21 mouse cellular contexts compared by ENCODE assay signal in genomic region chr2:50103850-50104503, GRCm38 (mm10). TPM values are rescaled to one million over a fixed set of nuclear protein-coding genes. Genes with fewer than 3 reads are reported as not detected.
DNase-seq lines count a peak whose midpoint lies in the region; ATAC-seq lines count a peak whose summit lies in the region.
"Had no signal": no experiment of that assay in that cellular context is flagged by ENCODE, and none has a peak within 500 bp of the region (broad histone marks: within the 10 kb centered on the region; RNA-seq: fewer than 3 reads in every experiment).

No protein-coding gene starts in this region.

- H3K9ac ChIP-seq in forebrain, embryonic 12.5 days = no peak overlapping the region
- no peak overlapping the region for H3K9ac ChIP-seq in forebrain, embryonic 15.5 days (replicated peaks)
- no peak overlapping the region for H3K9ac ChIP-seq in lung, embryonic 16.5 days (ENCODE audit: low read length)
- no peak overlapping the region for H3K9ac ChIP-seq in liver, embryonic 11.5 days (ENCODE audit: low read depth, low read length)
- H3K9ac ChIP-seq: hindbrain, embryonic 15.5 days; liver, embryonic 14.5 days; neural tube, embryonic 12.5 days had no signal

- no peak overlapping the region for H3K4me3 ChIP-seq in forebrain, embryonic 12.5 days (replicated peaks)
- H3K4me3 ChIP-seq in forebrain, embryonic 15.5 days = no peak overlapping the region
- H3K4me3 ChIP-seq in lung, embryonic 16.5 days (ENCODE audit: low read length) = no peak overlapping the region
- H3K4me3 ChIP-seq in liver, embryonic 11.5 days (ENCODE audit: low read depth, low read length) = no peak overlapping the region
- H3K4me3 ChIP-seq: heart, embryonic 10.5 days; hindbrain, embryonic 15.5 days; limb, embryonic 10.5 days; megakaryocyte, embryonic 14.5 days; neural tube, embryonic 12.5 days had no signal

- ATAC-seq in forebrain, embryonic 12.5 days (ENCODE audit: low FRiP score) = peak; percentile 41; the same call in 1 of the 2 replicates
- no peak for ATAC-seq in forebrain, embryonic 15.5 days (replicated peaks)
- ATAC-seq in lung, embryonic 16.5 days (ENCODE audit: low read depth) = peak; percentile 72
- ATAC-seq in liver, embryonic 11.5 days (replicated peaks; ENCODE audit: low FRiP score) = no peak

- no peak overlapping the region; the same call in 1 of the 2 replicates for H3K27ac ChIP-seq in forebrain, embryonic 12.5 days
- H3K27ac ChIP-seq in forebrain, embryonic 15.5 days (replicated peaks) = no peak overlapping the region
- H3K27ac ChIP-seq in lung, embryonic 16.5 days (ENCODE audit: low read length) = no peak overlapping the region
- no peak overlapping the region for H3K27ac ChIP-seq in liver, embryonic 11.5 days (ENCODE audit: low read depth, low read length)
- H3K27ac ChIP-seq: heart, embryonic 10.5 days; hindbrain, embryonic 15.5 days; limb, embryonic 10.5 days; liver, embryonic 14.5 days; neural tube, embryonic 12.5 days had no signal

- no peaks in the 10 kb centered on the region for H3K36me3 ChIP-seq in forebrain, embryonic 12.5 days (replicated peaks)
- no peaks in the 10 kb centered on the region for H3K36me3 ChIP-seq in forebrain, embryonic 15.5 days
- H3K36me3 ChIP-seq in lung, embryonic 16.5 days (ENCODE audit: control insufficient read depth, insufficient read depth, low read length) = no peaks in the 10 kb centered on the region
- no peaks in the 10 kb centered on the region for H3K36me3 ChIP-seq in liver, embryonic 11.5 days (ENCODE audit: control insufficient read depth, insufficient read depth, low read length)
- H3K36me3 ChIP-seq: heart, embryonic 10.5 days; hindbrain, embryonic 15.5 days; limb, embryonic 10.5 days; neural tube, embryonic 12.5 days had no signal

- peaks cover 25% of the 10 kb centered on the region for H3K4me1 ChIP-seq in forebrain, embryonic 12.5 days
- H3K4me1 ChIP-seq in forebrain, embryonic 15.5 days = peaks cover 12% of the 10 kb centered on the region
- H3K4me1 ChIP-seq in lung, embryonic 16.5 days (replicated peaks; ENCODE audit: control insufficient read depth, insufficient read depth, low read length) = peaks cover 3% of the 10 kb centered on the region; the same call in 1 of the 2 replicates
- H3K4me1 ChIP-seq in liver, embryonic 11.5 days (replicated peaks; ENCODE audit: control insufficient read depth, insufficient read depth, low read length) = peaks cover 4% of the 10 kb centered on the region

- DNase-seq in lung, adult 18-20 months = peak; percentile 8 to 15
- no peak for DNase-seq in lung, postnatal 14 days
- peak; percentile 28 for DNase-seq in yolk sac, embryonic 10.5 days (ENCODE audit: low spot score)
- DNase-seq in adrenal gland, postnatal 14 days = no peak
- no peak for DNase-seq in liver, embryonic 11.5 days (ENCODE audit: low spot score)
- DNase-seq: adrenal gland, adult 2 months; B cell, adult 2 months; cerebellum, adult 9-10 months; gastrocnemius, postnatal 14 days; heart, postnatal 14 days; layer of hippocampus, postnatal 36 days; right cerebral cortex, postnatal 25 days had no signal

- no peaks in the 10 kb centered on the region for H3K9me3 ChIP-seq in forebrain, embryonic 12.5 days
- no peaks in the 10 kb centered on the region for H3K9me3 ChIP-seq in forebrain, embryonic 15.5 days
- no peaks in the 10 kb centered on the region for H3K9me3 ChIP-seq in lung, embryonic 16.5 days (ENCODE audit: control insufficient read depth, low read length)
- no peaks in the 10 kb centered on the region for H3K9me3 ChIP-seq in liver, embryonic 11.5 days (ENCODE audit: control insufficient read depth, low read length)
- H3K9me3 ChIP-seq: heart, embryonic 10.5 days; hindbrain, embryonic 15.5 days; limb, embryonic 10.5 days; megakaryocyte, embryonic 14.5 days; neural tube, embryonic 12.5 days had no signal

- H3K27me3 ChIP-seq in forebrain, embryonic 12.5 days = no peaks in the 10 kb centered on the region
- H3K27me3 ChIP-seq in forebrain, embryonic 15.5 days = no peaks in the 10 kb centered on the region
- no peaks in the 10 kb centered on the region for H3K27me3 ChIP-seq in lung, embryonic 16.5 days (ENCODE audit: control insufficient read depth, insufficient read depth, low read depth, low read length)
- H3K27me3 ChIP-seq in liver, embryonic 11.5 days (replicated peaks; ENCODE audit: control insufficient read depth, insufficient read depth, low read length) = no peaks in the 10 kb centered on the region
- H3K27me3 ChIP-seq: hindbrain, embryonic 15.5 days; neural tube, embryonic 12.5 days had no signal

- no peak overlapping the region for H3K4me2 ChIP-seq in forebrain, embryonic 12.5 days
- no peak overlapping the region for H3K4me2 ChIP-seq in forebrain, embryonic 15.5 days (replicated peaks)
- no peak overlapping the region for H3K4me2 ChIP-seq in lung, embryonic 16.5 days (ENCODE audit: low read depth, low read length)
- H3K4me2 ChIP-seq in liver, embryonic 11.5 days = no peak overlapping the region
- H3K4me2 ChIP-seq: hindbrain, embryonic 15.5 days; neural tube, embryonic 12.5 days had no signal

- WGBS in forebrain, embryonic 12.5 days = 44% methylated on average over 7 of the region's 7 CpGs
- WGBS in forebrain, embryonic 15.5 days = 39% methylated on average over 7 of the region's 7 CpGs
- WGBS in lung, embryonic 16.5 days = 51% methylated on average over 7 of the region's 7 CpGs
- WGBS in liver, embryonic 11.5 days = 66% methylated on average over 7 of the region's 7 CpGs

RNA-seq across cellular contexts. Expression of gene Lypd6, which starts 37.7 kb away (rescaled TPM):
- polyA plus RNA-seq in forebrain, embryonic 12.5 days (2016; fragmentation: Nextera tagmentation; extraction: Ambion mirVana) = 8.2 and 9.6 TPM in 2 replicates
- 12.7 and 14.6 TPM in 2 replicates for polyA plus RNA-seq in forebrain, embryonic 15.5 days (2015; fragmentation: Nextera tagmentation; extraction: Ambion mirVana)
- 1.7 and 1.8 TPM in 2 replicates for polyA plus RNA-seq in lung, embryonic 16.5 days (2015; fragmentation: Nextera tagmentation; extraction: Ambion mirVana)
- 9.3 and 12.2 TPM in 2 replicates for total RNA-seq in adrenal gland, postnatal 14 days (2021)
- 1.8 and 2.5 TPM in 2 replicates for polyA plus RNA-seq in liver, embryonic 11.5 days (2014; fragmentation: Nextera tagmentation; extraction: Ambion mirVana)

Comparison
In these comparisons a context has a peak if more than half of its experiments do, and no peak if none do; other contexts are left out.
1. ATAC-seq: peak in forebrain, embryonic 12.5 days (single experiment) and lung, embryonic 16.5 days (single experiment); none in forebrain, embryonic 15.5 days (single experiment) and liver, embryonic 11.5 days (single experiment).
2. DNase-seq: peak in lung, adult 18-20 months (2 of 2) and yolk sac, embryonic 10.5 days (single experiment); none in lung, postnatal 14 days (single experiment), adrenal gland, postnatal 14 days (single experiment) and liver, embryonic 11.5 days (single experiment).